Mouse (Mus musculus) erythroblast, embryonic 14.5 days (primary cell): ENCODE results near the gene Cgnl1.

Experiments
- GATA1 ChIP-seq: IDR thresholded peaks from 2 replicates; pipeline ENCODE4 v1.6.1; 2012; ENCODE audit warnings: low read length, inconsistent platforms, mixed read lengths
- TAL1 ChIP-seq: IDR thresholded peaks from 3 replicates; pipeline ENCODE4 v1.6.1; 2012; ENCODE audit warnings: low read length, inconsistent platforms, mixed read lengths

DNA sequence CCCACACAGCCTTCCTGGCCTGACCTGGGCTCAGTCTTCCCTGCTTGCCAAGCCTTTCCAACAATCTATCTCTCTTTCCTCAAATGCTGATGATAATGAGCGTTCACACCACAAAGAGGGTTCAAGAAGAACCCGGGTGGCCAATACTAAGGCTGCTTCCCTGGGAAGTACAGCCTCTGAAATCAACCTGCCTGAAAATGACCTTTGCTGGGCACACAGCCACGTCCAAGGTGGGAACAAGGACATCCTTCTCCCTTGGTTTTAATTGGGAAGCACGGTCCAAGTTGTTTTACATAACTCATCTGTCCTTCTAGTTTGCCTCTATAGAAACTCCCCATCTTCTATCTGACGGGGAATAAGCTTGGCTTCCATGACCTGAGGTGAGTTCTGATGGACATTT, 28.2 kb upstream of the Cgnl1 start:
- no peak for TF ChIP-seq GATA1
- TF ChIP-seq TAL1 = no peak
